Mouse (Mus musculus): ENCODE data around the gene Chaf1a. TPM values are rescaled to one million over a fixed set of nuclear protein-coding genes. Genes with fewer than 3 reads are reported as not detected.

The Chaf1a gene
- polyA plus RNA-seq, 1 experiment, result 39.9 TPM

DNA sequence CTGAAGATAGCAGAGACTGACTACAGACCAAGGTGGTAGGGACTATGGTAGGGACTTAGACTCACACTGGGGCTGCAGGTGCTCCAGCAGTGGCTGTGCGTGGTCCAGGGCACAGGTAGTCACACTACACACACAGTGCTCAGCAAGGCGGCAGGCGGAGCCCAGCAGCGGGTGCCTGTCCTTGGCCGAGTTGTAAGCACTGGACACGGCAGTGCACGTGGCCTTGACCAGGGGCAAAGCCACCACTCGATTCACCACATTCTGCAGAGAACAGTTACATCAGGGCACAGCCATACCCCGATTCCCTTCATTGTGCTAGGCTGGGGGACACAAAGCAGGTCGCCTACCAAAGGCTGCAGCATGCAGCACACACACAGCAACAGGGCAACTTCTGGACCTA lies 76.0 kb downstream of the Chaf1a start:
- TF ChIP-seq CEBPB (IDR thresholded peaks at IDR 0.05; ENCODE audit: low read depth), result no peak
- no peak for TF ChIP-seq MAX (IDR thresholded peaks at IDR 0.05)
- TF ChIP-seq CTCF (IDR thresholded peaks at IDR 0.05; ENCODE audit: control insufficient read depth, insufficient read depth, insufficient read length), result no peak
- TF ChIP-seq MYOG (IDR thresholded peaks at IDR 0.05; ENCODE audit: control insufficient read depth, extremely low read depth, insufficient read length), result no peak
- no peak for TF ChIP-seq FOSL1 (IDR thresholded peaks at IDR 0.05; ENCODE audit: insufficient read depth, low read length, poor library complexity, severe bottlenecking)
- TF ChIP-seq USF1 (IDR thresholded peaks at IDR 0.05; ENCODE audit: low read depth), result no peak
- TF ChIP-seq MYOD1 (IDR thresholded peaks at IDR 0.05; ENCODE audit: control insufficient read depth, insufficient read length, low read depth), result no peak
- Histone ChIP-seq H3K79me2 (ENCODE audit: control insufficient read depth, insufficient read depth) (no peaks in the 10 kb centered on the region), H3K79me3 (ENCODE audit: low read depth) (no peaks in the 10 kb centered on the region), H3K27me3 (ENCODE audit: control insufficient read depth, insufficient read depth, insufficient read length) (peaks cover 28% of the 10 kb centered on the region), H3ac (ENCODE audit: control insufficient read depth, insufficient read length, low read depth) (no peak overlapping the region), H3K36me3 (ENCODE audit: control insufficient read depth, insufficient read depth) (no peaks in the 10 kb centered on the region), H3K4me3 (ENCODE audit: insufficient read depth, poor library complexity, severe bottlenecking) (no peak overlapping the region)

DNA sequence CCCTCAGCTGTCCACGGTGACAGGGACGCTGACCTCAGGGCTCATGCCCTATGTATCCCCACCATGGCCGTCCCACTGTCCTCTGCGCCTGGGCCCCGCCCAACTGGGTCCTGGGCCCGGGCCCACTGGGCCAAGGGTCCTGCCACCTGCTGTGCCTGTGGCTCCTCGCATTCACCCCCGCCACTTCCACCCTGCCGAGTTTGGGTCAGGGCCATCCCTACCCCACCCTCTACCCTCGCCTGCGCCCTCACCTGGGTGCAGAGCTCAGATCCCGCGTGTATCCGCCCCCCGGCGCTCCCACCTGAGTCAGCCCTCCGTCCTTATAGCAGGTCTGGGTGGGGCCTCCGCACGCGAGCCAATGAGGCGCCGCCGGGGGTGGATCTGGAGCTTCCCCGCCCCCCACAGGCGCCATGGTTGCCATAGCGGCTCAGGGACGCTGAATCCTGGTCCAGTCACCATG lies 77.0 kb downstream of the Chaf1a start, which contains the start of gene Plin5:
Plin5 (minus strand) TSS at position 346 of the 460 bp plus-strand sequence.
- TF ChIP-seq USF1 (IDR thresholded peaks at IDR 0.05; ENCODE audit: low read depth) (no peak), FOSL1 (IDR thresholded peaks at IDR 0.05; ENCODE audit: insufficient read depth, low read length, poor library complexity, severe bottlenecking) (no peak), MYOD1 (IDR thresholded peaks at IDR 0.05; ENCODE audit: control insufficient read depth, insufficient read length, low read depth) (no peak), MAX (IDR thresholded peaks at IDR 0.05) (no peak), CTCF (IDR thresholded peaks at IDR 0.05; ENCODE audit: control insufficient read depth, insufficient read depth, insufficient read length) (no peak), MYOG (IDR thresholded peaks at IDR 0.05; ENCODE audit: control insufficient read depth, extremely low read depth, insufficient read length) (no peak), CEBPB (IDR thresholded peaks at IDR 0.05; ENCODE audit: low read depth) (no peak)
- H3K36me3 ChIP-seq (ENCODE audit: control insufficient read depth, insufficient read depth), result no peaks in the 10 kb centered on the region
- H3K27me3 ChIP-seq (ENCODE audit: control insufficient read depth, insufficient read depth, insufficient read length), result peaks cover 39% of the 10 kb centered on the region
- H3ac ChIP-seq (ENCODE audit: control insufficient read depth, insufficient read length, low read depth), result no peak within 1 kb of the TSS
- no peak within 1 kb of the TSS for H3K4me3 ChIP-seq (ENCODE audit: insufficient read depth, poor library complexity, severe bottlenecking)
- H3K79me3 ChIP-seq (ENCODE audit: low read depth), result no peaks in the 10 kb centered on the region
- no peaks in the 10 kb centered on the region for H3K79me2 ChIP-seq (ENCODE audit: control insufficient read depth, insufficient read depth)

DNA sequence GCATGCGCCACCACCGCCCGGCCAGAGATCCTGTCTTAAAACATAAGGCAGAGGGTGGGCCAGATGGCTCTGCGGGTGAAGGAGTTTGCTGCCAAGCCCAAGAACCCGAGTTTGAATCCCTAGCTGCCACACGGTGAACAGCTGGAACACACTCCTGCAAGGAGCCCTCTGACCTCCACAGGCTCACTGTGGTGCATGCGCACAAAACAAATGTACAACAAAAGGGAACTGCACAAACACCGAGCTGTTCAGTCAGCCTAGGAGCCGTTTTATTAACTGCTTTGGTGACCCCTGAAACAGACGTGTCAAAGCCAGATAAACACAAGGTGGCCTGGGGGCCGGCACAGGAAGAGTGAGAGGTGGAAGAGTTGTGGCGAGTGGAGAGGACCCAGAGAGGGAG lies 79.2 kb downstream of the Chaf1a start:
- no peaks in the 10 kb centered on the region for H3K79me3 ChIP-seq (ENCODE audit: low read depth)
- H3K79me2 ChIP-seq (ENCODE audit: control insufficient read depth, insufficient read depth), result no peaks in the 10 kb centered on the region
- no peak overlapping the region for H3ac ChIP-seq (ENCODE audit: control insufficient read depth, insufficient read length, low read depth)
- H3K27me3 ChIP-seq (ENCODE audit: control insufficient read depth, insufficient read depth, insufficient read length), result peaks cover 39% of the 10 kb centered on the region
- H3K36me3 ChIP-seq (ENCODE audit: control insufficient read depth, insufficient read depth), result no peaks in the 10 kb centered on the region
- TF ChIP-seq MYOG (IDR thresholded peaks at IDR 0.05; ENCODE audit: control insufficient read depth, extremely low read depth, insufficient read length) (no peak), USF1 (IDR thresholded peaks at IDR 0.05; ENCODE audit: low read depth) (no peak), MYOD1 (IDR thresholded peaks at IDR 0.05; ENCODE audit: control insufficient read depth, insufficient read length, low read depth) (no peak), CTCF (IDR thresholded peaks at IDR 0.05; ENCODE audit: control insufficient read depth, insufficient read depth, insufficient read length) (no peak), MAX (IDR thresholded peaks at IDR 0.05) (no peak), FOSL1 (IDR thresholded peaks at IDR 0.05; ENCODE audit: insufficient read depth, low read length, poor library complexity, severe bottlenecking) (no peak), CEBPB (IDR thresholded peaks at IDR 0.05; ENCODE audit: low read depth) (no peak)
- no peak overlapping the region for H3K4me3 ChIP-seq (ENCODE audit: insufficient read depth, poor library complexity, severe bottlenecking)

DNA sequence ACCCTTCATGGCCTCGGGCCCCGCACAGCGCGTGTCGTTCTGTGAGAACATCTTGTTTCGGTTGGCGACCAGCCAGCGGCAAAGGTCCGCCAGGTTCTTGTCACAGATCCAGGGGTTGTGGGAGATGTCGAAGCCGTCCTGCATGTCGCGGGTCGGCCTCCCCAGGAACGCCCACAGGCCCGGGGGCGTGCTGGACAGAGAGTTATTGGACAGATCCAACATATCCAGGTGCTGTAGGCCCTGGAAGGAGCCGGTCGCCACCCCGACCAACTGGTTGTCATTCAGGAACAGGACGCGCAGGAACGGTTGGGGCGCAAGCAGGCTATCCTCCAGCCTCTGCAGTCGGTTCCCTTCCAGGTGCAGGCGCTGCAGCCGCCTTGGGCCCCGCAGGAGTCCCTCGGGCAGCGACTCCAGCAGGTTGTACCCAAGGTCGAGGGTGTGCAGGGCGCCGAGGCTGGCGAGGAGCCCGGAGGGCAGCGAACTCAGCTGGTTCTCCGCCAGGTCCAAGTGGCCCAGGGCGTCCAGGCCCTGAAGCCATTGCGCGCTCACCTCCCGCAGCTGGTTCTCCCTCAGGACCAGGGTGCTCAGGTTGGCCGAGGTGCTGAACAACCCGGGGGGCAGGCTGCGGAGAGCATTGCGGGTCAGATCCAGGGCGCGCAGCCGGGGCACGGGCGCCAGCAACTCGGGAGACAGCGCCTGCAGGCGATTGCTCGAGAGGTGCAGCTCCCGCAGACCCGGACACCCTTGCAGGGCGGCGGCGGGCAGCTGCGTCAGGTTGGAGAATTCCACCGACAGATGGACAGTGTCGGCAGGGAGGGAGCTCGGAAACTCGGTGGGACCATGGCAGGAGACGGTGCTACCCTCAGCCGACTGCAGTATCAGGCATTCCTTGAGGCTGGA lies 80.0 kb downstream of the Chaf1a start:
- Histone ChIP-seq H3K79me2 (ENCODE audit: control insufficient read depth, insufficient read depth) (no peaks in the 10 kb centered on the region), H3K79me3 (ENCODE audit: low read depth) (no peaks in the 10 kb centered on the region), H3ac (ENCODE audit: control insufficient read depth, insufficient read length, low read depth) (no peak overlapping the region), H3K36me3 (ENCODE audit: control insufficient read depth, insufficient read depth) (no peaks in the 10 kb centered on the region), H3K27me3 (ENCODE audit: control insufficient read depth, insufficient read depth, insufficient read length) (peaks cover 39% of the 10 kb centered on the region), H3K4me3 (ENCODE audit: insufficient read depth, poor library complexity, severe bottlenecking) (no peak overlapping the region)
- TF ChIP-seq USF1 (IDR thresholded peaks at IDR 0.05; ENCODE audit: low read depth) (no peak), MYOD1 (IDR thresholded peaks at IDR 0.05; ENCODE audit: control insufficient read depth, insufficient read length, low read depth) (no peak), FOSL1 (IDR thresholded peaks at IDR 0.05; ENCODE audit: insufficient read depth, low read length, poor library complexity, severe bottlenecking) (no peak)

DNA sequence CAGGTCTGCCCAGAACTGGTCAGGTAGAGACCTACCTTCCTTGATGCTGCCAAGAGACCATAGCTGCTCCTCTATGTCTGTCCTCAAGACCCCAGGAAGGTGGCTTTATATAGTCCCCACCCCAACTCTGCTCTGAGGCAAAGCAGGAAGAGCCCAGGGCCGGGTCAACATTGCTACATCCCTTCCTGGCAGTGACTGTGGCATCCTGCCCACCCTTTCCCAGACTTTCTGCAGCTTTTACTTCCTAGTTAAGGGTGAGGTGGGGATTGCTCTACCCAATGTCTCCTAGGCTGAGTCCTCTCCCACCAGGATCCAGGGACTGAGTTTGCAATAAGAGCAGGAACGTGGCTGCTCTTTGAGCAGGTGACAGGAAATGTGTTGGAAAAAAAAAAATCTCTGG lies 81.6 kb downstream of the Chaf1a start, which contains the start of gene Lrg1:
Lrg1 (minus strand) TSS at position 176 of the 400 bp plus-strand sequence.
- no peaks in the 10 kb centered on the region for H3K79me3 ChIP-seq (ENCODE audit: low read depth)
- no peak for TF ChIP-seq MYOG (IDR thresholded peaks at IDR 0.05; ENCODE audit: control insufficient read depth, extremely low read depth, insufficient read length)
- TF ChIP-seq USF1 (IDR thresholded peaks at IDR 0.05; ENCODE audit: low read depth), result no peak
- TF ChIP-seq FOSL1 (IDR thresholded peaks at IDR 0.05; ENCODE audit: insufficient read depth, low read length, poor library complexity, severe bottlenecking), result no peak
- TF ChIP-seq CTCF (IDR thresholded peaks at IDR 0.05; ENCODE audit: control insufficient read depth, insufficient read depth, insufficient read length), result no peak
- no peak for TF ChIP-seq MYOD1 (IDR thresholded peaks at IDR 0.05; ENCODE audit: control insufficient read depth, insufficient read length, low read depth)
- TF ChIP-seq MAX (IDR thresholded peaks at IDR 0.05), result no peak
- TF ChIP-seq CEBPB (IDR thresholded peaks at IDR 0.05; ENCODE audit: low read depth), result no peak

More for the DNA sequence above, 81.6 kb downstream of the Chaf1a start, which contains the start of gene Lrg1:
- H3K4me3 ChIP-seq (ENCODE audit: insufficient read depth, poor library complexity, severe bottlenecking), result no peak within 1 kb of the TSS
- H3K36me3 ChIP-seq (ENCODE audit: control insufficient read depth, insufficient read depth), result no peaks in the 10 kb centered on the region
- H3ac ChIP-seq (ENCODE audit: control insufficient read depth, insufficient read length, low read depth), result no peak within 1 kb of the TSS
- H3K79me2 ChIP-seq (ENCODE audit: control insufficient read depth, insufficient read depth), result no peaks in the 10 kb centered on the region
- H3K27me3 ChIP-seq (ENCODE audit: control insufficient read depth, insufficient read depth, insufficient read length), result peaks cover 43% of the 10 kb centered on the region

Other genes with a start within 250 kb of the Chaf1a start
- 0.92 TPM for gene Zfp119a, start 161.5 kb upstream of the Chaf1a start, polyA plus RNA-seq (2012; fragmentation: generic; extraction: Trizol)
- gene Zfp959, start 148.3 kb upstream of the Chaf1a start, polyA plus RNA-seq (2012; fragmentation: generic; extraction: Trizol), result 1.5 TPM
- 0.68 TPM for gene Zfp119b, start 90.9 kb upstream of the Chaf1a start, polyA plus RNA-seq (2012; fragmentation: generic; extraction: Trizol)
- not detected for gene Ebi3, start 87.8 kb upstream of the Chaf1a start, polyA plus RNA-seq (2012; fragmentation: generic; extraction: Trizol)
- 15.1 TPM for gene Yju2, start 81.3 kb upstream of the Chaf1a start, polyA plus RNA-seq (2012; fragmentation: generic; extraction: Trizol)
- not detected for gene Shd, start 70.0 kb upstream of the Chaf1a start, polyA plus RNA-seq (2012; fragmentation: generic; extraction: Trizol)
- 1.2 TPM for gene Fsd1, start 53.9 kb upstream of the Chaf1a start, polyA plus RNA-seq (2012; fragmentation: generic; extraction: Trizol)
- 0.48 TPM for gene Stap2, start 34.9 kb upstream of the Chaf1a start, polyA plus RNA-seq (2012; fragmentation: generic; extraction: Trizol)
- gene Mpnd, start 34.7 kb upstream of the Chaf1a start, polyA plus RNA-seq (2012; fragmentation: generic; extraction: Trizol), result 55.4 TPM
- gene Sh3gl1, start 3.8 kb upstream of the Chaf1a start, polyA plus RNA-seq (2012; fragmentation: generic; extraction: Trizol), result 83.9 TPM
- 40.4 TPM for gene Ubxn6, start 34.6 kb downstream of the Chaf1a start, polyA plus RNA-seq (2012; fragmentation: generic; extraction: Trizol)
- gene Hdgfl2, start 39.2 kb downstream of the Chaf1a start, polyA plus RNA-seq (2012; fragmentation: generic; extraction: Trizol), result 64.5 TPM
- gene Plin4, start 69.4 kb downstream of the Chaf1a start, polyA plus RNA-seq (2012; fragmentation: generic; extraction: Trizol), result 3.2 TPM
- gene Plin5, start 77.2 kb downstream of the Chaf1a start, polyA plus RNA-seq (2012; fragmentation: generic; extraction: Trizol), result 0.08 TPM
- 0.02 TPM for gene Lrg1, start 81.6 kb downstream of the Chaf1a start, polyA plus RNA-seq (2012; fragmentation: generic; extraction: Trizol)
- gene Sema6b, start 99.9 kb downstream of the Chaf1a start, polyA plus RNA-seq (2012; fragmentation: generic; extraction: Trizol), result 0.81 TPM
- 2.3 TPM for gene Tnfaip8l1, start 122.0 kb downstream of the Chaf1a start, polyA plus RNA-seq (2012; fragmentation: generic; extraction: Trizol)
- 106 TPM for gene Mydgf, start 143.5 kb downstream of the Chaf1a start, polyA plus RNA-seq (2012; fragmentation: generic; extraction: Trizol)
- gene Dpp9, start 178.5 kb downstream of the Chaf1a start, polyA plus RNA-seq (2012; fragmentation: generic; extraction: Trizol), result 51.8 TPM
- gene Fem1a, start 216.4 kb downstream of the Chaf1a start, polyA plus RNA-seq (2012; fragmentation: generic; extraction: Trizol), result 18.1 TPM
- gene Ticam1, start 236.3 kb downstream of the Chaf1a start, polyA plus RNA-seq (2012; fragmentation: generic; extraction: Trizol), result 5.8 TPM

Measured in C2C12 (cell line).